Mouse (Mus musculus): ENCODE results near the gene Mtrf1. TPM values are rescaled to one million over a fixed set of nuclear protein-coding genes. Genes with fewer than 3 reads are reported as not detected.
"Not testable (repeated sequence)": the region's sequence is repeated elsewhere in the genome, so short reads cannot be mapped to it uniquely, and the experiment has no call there.

Gene Mtrf1
- 4.6 and 6.5 TPM in 2 replicates for total RNA-seq (2015)
- total RNA-seq (2017): 12.6 and 13.7 TPM in 2 replicates

- peak; percentile 86 for ATAC-seq (ENCODE audit: poor library complexity, severe bottlenecking)
These were observed at the start of gene Mtrf1 for GRCm38 (mm10) chr14:79397321-79398122. TSS of gene Mtrf1 (plus strand) at chr14:79397772.

- ATAC-seq (ENCODE audit: poor library complexity, severe bottlenecking): peak; percentile 45; the same call in 1 of the 2 replicates
These were observed 39.5 kb upstream of the Mtrf1 start for GRCm38 (mm10) chr14:79358055-79358454.

GRCm38 (mm10) chr14:79377041-79377440 lies 20.5 kb upstream of the Mtrf1 start:
- no peak for ATAC-seq (ENCODE audit: poor library complexity, severe bottlenecking)

GRCm38 (mm10) chr14:79383120-79383519 lies 14.5 kb upstream of the Mtrf1 start:
- ATAC-seq (ENCODE audit: poor library complexity, severe bottlenecking): no peak

- no peak for ATAC-seq (ENCODE audit: poor library complexity, severe bottlenecking)
These were observed 9.3 kb upstream of the Mtrf1 start for GRCm38 (mm10) chr14:79388304-79388703.

GRCm38 (mm10) chr14:79389438-79390264 lies 7.9 kb upstream of the Mtrf1 start:
- ATAC-seq (ENCODE audit: poor library complexity, severe bottlenecking): no peak

GRCm38 (mm10) chr14:79390265-79390926 lies 7.2 kb upstream of the Mtrf1 start, which contains the start of gene Naa16:
TSS of gene Naa16 (minus strand) at chr14:79390778.
- ATAC-seq (ENCODE audit: poor library complexity, severe bottlenecking): peak; percentile 88

- ATAC-seq (ENCODE audit: poor library complexity, severe bottlenecking): no peak
These were observed 4.3 kb upstream of the Mtrf1 start for GRCm38 (mm10) chr14:79393289-79393688.

- peak; percentile 56 for ATAC-seq (ENCODE audit: poor library complexity, severe bottlenecking)
These were observed 3.0 kb upstream of the Mtrf1 start for GRCm38 (mm10) chr14:79394564-79394963.

- ATAC-seq (ENCODE audit: poor library complexity, severe bottlenecking): no peak
These were observed 10.1 kb downstream of the Mtrf1 start for GRCm38 (mm10) chr14:79407641-79408040.

GRCm38 (mm10) chr14:79409278-79409830 lies 11.8 kb downstream of the Mtrf1 start:
- ATAC-seq (ENCODE audit: poor library complexity, severe bottlenecking): no peak

- no peak for ATAC-seq (ENCODE audit: poor library complexity, severe bottlenecking)
These were observed 13.1 kb downstream of the Mtrf1 start for GRCm38 (mm10) chr14:79410662-79411061.

GRCm38 (mm10) chr14:79413121-79413520 lies 15.5 kb downstream of the Mtrf1 start:
- no peak for ATAC-seq (ENCODE audit: poor library complexity, severe bottlenecking)

GRCm38 (mm10) chr14:79420083-79420685 lies 22.6 kb downstream of the Mtrf1 start:
- ATAC-seq (ENCODE audit: poor library complexity, severe bottlenecking): no peak

GRCm38 (mm10) chr14:79425979-79426729 lies 28.6 kb downstream of the Mtrf1 start, which contains the start of gene Kbtbd7:
TSS of gene Kbtbd7 (plus strand) at chr14:79426511.
- ATAC-seq (ENCODE audit: poor library complexity, severe bottlenecking): peak; percentile 97

GRCm38 (mm10) chr14:79426730-79427365 lies 29.3 kb downstream of the Mtrf1 start:
- ATAC-seq (ENCODE audit: poor library complexity, severe bottlenecking): not testable (repeated sequence)

GRCm38 (mm10) chr14:79434068-79434467 lies 36.5 kb downstream of the Mtrf1 start:
- peak; percentile 66 for ATAC-seq (ENCODE audit: poor library complexity, severe bottlenecking)

GRCm38 (mm10) chr14:79440655-79441054 lies 43.1 kb downstream of the Mtrf1 start:
- no peak for ATAC-seq (ENCODE audit: poor library complexity, severe bottlenecking)

- ATAC-seq (ENCODE audit: poor library complexity, severe bottlenecking): peak; percentile 95
These were observed 43.9 kb downstream of the Mtrf1 start for GRCm38 (mm10) chr14:79441441-79441840.

Data from megakaryocyte, adult 5-6 weeks (primary cell).